Mouse (Mus musculus) liver, adult (tissue): ENCODE measurements around the gene Zbtb32.

Source experiments
- GATA4 ChIP-seq: IDR thresholded peaks from 2 replicates; pipeline ENCODE4 v1.6.1; 2014; ENCODE audit warnings: mild to moderate bottlenecking, low read length; ENCODE audit not compliant: insufficient replicate concordance

Zbtb32 gene

DNA sequence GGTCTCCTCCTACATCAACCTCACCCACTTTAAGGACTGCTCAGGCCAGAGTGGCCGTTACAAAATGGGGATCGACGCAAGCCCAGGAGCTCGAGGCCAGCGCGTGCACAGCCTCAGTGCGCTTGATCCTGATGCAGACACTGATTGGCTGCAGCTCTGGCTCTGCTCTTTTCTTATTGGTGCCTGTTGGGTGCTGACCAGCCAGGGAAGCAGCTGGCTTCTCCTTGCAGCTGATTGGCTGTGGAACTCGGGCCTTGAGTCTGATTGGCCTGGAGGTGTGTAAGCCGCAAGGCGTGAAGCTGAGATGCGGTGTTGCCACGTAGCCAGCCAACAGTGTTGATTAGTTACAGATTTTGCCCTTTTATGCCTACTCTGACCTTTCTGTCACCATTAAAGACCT, at the start of gene Zbtb32:
Gene Zbtb32 (minus strand): TSS at position 124 of the 400 bp plus-strand sequence.
- TF ChIP-seq GATA4: no peak

DNA sequence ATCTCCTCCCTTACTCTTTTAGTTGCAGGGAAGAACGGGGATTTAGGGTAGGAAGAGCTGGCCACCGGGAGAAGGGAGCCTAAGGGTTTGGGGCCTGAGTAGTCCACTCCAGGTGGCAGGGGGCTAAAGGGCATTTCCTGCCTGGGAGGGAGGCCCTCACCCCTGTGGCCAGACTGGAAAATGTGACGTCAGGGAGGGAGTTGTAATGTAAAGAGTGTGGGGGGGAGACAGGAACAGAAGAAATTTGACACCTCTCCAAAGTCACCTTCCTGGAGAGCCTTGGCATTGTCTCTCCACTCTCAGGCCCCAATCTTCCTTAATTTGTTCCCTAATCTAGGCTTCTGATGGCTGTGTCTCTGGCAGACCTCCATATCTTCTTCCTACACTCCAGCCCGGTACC, 40.4 kb upstream of the Zbtb32 start:
- no peak for TF ChIP-seq GATA4

- TF ChIP-seq GATA4: no peak
These were observed 37.7 kb upstream of the Zbtb32 start for GRCm38 (mm10) chr7:30636395-30636794.

DNA sequence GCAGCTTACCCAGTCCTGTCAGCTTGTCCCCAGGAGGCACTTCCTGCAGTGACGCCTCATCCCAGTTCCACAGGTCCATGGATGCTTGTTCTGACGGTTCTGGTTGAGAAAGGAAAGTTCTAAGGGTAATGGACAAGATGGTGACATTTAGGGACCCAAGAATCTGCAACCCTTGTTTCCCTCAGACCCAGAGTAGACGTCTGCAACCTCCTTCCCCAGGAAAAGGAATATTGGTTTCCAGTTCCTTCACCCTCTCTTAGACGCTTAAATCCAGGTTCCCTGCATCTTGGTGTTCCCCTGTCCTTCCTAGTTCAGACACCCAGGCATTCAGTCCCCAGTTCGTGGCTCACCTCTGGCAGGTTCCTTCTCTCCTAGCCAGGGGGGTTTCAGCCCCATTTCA, 37.0 kb upstream of the Zbtb32 start, which contains the start of gene Etv2:
Gene Etv2 (minus strand): TSS at position 101 of the 400 bp plus-strand sequence.
- TF ChIP-seq GATA4: no peak

GRCm38 (mm10) chr7:30634621-30635020, 35.9 kb upstream of the Zbtb32 start:
- no peak for TF ChIP-seq GATA4

DNA sequence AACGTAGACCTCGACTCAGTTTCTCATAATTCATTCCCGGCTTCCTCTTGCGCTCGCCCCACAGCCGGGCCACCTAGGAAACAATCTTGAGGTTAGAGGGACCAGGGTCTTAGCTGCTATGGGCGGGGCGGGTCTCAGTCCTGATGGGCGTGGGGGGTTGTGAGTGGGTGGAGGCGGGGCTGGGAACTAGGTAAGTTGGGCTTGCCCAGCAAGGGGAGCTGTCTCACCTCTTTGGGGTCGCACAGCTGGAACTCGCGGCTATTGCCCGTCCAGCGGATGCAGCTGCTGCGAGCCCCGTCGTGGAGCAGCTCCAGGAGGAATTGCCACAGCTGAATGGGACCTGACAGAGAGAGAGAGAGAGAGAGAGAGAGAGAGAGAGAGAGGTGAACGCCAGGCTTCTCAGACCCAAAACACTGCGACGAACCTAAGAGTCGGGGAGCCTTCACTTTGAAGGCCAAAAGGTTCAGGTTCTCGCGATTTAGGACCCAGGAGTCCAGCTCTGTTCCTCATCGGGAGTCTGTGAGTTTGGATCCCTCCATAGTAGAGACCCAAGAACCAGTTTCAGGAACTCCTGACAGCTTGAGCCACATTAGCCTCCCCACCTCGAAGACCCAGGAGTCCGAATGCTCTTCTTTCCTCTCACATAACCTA, 35.2 kb upstream of the Zbtb32 start:
- no peak for TF ChIP-seq GATA4

- TF ChIP-seq GATA4: no peak
These were observed 30.3 kb upstream of the Zbtb32 start for GRCm38 (mm10) chr7:30629013-30629412.

GRCm38 (mm10) chr7:30626647-30627046, 27.9 kb upstream of the Zbtb32 start:
- no peak for TF ChIP-seq GATA4

DNA sequence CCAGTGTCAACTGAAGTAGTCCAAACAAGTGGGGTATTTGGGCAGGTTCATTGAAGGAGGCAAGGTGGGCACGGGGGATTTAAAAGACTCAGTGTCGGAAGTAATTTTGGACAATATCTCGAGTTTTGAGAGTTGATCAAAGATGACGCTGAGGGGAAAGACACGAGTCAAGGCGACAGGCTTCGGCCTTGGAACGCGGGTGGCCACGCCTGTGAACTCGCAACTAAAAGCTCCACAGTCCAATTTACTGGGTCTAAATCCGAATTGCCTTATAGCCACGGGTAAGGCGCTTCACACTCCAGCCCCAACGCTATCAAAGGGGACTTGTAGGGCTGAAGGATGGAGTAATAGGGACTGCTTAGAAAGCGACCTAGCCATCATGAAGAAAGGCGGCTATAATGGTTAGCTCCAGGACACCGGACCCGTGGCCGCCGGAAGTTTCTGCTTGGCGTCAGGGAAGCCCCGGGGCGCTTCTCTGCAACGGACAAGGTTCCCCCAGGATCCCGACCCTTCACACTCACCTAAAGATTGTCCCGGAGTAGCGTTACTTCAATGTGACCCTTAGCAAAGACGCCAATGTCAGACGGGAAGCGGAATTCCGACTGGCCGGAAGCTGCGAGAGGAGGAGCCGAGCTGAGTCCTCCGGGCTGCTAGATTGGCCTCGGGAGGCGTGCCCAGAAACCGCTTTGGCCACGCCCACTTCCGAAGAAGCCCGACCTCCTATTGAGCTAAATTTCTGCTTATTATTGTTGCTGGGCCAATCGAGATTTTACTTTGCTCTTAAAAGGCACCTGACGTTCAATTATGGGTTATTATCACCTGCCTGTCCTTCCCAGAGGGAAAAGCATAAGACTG, 27.0 kb upstream of the Zbtb32 start, which contains the start of gene Cox6b1:
Gene Cox6b1 (minus strand): TSS at position 622 of the 855 bp plus-strand sequence.
- TF ChIP-seq GATA4: no peak; the same call in 1 of the 2 replicates

DNA sequence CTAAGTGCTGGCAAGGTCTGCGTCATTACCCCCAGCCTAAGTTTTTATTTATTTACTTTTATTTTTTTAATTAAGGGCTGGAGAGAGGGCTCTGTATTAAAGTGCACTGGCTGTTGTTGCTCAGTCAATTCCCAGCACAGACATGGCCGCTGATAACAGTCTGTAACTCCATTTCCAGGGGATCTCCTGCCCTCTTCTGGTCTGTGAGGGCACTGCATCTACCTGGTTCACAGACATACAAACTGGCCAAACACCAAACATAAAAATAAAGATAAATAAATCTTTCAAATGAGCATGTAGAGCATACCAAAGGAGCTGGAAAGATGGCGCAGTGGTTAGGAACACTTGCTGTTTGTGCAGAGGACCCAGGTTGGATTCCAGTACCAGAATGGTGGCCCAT, 20.5 kb upstream of the Zbtb32 start:
- no peak for TF ChIP-seq GATA4

DNA sequence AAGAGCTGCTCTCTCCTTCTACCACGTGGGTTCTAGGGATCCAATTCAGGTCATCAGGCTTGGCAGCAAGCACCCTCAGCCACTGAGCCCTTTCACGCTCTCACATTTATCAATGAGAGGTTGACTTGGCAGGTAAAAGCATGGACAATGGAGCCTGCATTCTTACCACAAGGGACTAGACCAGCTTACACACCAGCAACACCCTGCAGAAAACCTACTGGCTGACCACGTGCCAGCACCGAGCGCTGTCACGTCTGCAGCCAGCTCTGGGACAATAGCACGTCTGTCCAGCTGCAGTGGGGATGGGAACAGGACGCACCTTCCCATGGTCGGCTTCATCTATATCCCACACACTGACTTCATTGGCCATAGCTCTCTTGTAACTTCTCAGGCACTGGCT, 19.9 kb upstream of the Zbtb32 start:
- no peak for TF ChIP-seq GATA4

DNA sequence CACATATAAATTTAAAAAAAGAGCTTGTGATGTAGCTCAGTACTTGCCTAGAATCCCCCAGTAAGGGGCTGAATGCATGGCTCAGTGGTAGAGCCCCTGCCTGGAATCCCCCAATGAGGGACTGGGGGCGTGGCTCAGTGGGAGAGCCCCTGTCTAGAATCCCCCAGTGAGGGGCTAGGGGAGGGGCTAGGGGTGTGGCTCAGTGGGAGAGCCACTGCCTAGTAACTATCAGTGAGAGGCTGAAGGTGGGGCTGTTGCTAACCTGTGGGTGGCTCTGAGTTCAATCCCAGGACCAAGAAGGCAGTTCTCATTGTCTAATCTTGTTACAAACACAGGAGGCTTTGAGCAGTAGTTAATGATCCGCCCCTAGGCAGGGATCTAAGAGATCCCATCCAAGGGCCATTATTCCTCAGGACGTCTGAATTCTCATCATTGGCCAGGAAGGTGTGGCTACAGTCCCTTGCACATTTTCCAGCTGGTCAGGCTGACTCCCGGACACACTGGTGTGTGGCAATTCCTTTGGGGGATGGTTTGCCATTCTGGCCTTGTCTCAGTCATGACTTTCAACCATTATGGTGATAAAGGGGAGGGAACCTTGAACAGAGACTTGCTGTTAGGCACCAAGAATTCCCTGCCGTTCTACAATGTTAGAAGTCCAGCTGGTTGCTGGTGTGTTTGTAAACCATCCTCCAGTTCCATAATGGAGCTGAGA, 16.5 kb upstream of the Zbtb32 start:
- TF ChIP-seq GATA4: no peak

GRCm38 (mm10) chr7:30614454-30614853, 15.7 kb upstream of the Zbtb32 start:
- no peak for TF ChIP-seq GATA4

GRCm38 (mm10) chr7:30613529-30614112, 14.9 kb upstream of the Zbtb32 start:
- no peak for TF ChIP-seq GATA4
